Mouse (Mus musculus) left cerebral cortex, postnatal 4 days (tissue): ENCODE results near the gene Lsm3. TPM values are rescaled to one million over a fixed set of nuclear protein-coding genes. Genes with fewer than 3 reads are reported as not detected.

ENCODE experiments used
- DNase-seq: peaks from one replicate; pipeline ENCODE4 v3.0.0-alpha.2; 2022
- intact Hi-C: fragments of 180-260 bp; cut with DNase I; formaldehyde crosslinking; loops from one replicate; pipeline ENCODE4 v1.15.1; 2025
- total RNA-seq, 2 experiments: library from RNA; stranded (reverse); gene quantifications; 2 replicates each; pipeline ENCODE4 v1.2.3; 2021

Gene Lsm3
- total RNA-seq, 2 experiments from 2014 or later, result 54.4 to 62.2 TPM

DNA sequence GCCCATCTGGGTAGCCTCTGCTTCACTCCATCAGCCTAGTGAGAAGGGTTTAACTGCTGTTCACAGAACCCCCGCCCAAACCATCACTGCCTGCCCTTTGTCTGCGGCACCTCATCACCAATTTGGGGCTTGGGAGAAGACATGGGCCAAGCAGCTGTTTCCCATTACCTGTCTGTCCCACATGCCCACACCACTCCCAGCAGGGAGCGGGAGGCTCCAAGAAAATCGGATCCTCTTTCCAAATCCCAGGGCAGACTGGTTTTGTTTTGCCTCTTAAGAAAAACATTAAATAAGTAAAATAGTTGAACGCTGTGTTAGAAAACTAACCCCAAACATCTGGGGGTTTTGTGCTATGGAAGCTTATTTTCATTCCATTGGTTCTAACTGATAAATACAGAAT lies 33.9 kb downstream of the Lsm3 start:
- intact Hi-C loops, result no loop called here

DNA sequence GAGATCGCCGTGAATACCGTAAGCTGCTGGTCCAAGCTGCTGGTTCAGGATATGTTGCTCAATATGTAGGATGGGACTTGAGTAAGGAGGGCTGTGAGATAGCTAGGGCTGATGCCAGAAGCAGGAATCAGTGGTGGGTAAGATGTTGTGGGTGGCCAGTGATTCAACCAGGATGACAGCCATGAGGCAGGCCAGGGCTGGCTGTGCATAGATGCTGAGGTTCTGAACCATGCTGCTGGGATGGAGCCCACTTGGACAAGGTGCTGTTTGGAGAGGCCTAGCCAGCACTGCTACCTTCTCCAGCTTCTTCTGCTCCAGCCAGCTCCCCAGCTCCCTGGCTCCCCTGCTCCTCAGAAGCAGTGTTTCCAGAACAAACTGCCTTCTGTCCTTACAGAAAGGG lies 35.9 kb downstream of the Lsm3 start:
- intact Hi-C loops, result no loop called here

More for the DNA sequence above, 33.9 kb downstream of the Lsm3 start:
- DNase-seq, result no peak

DNA sequence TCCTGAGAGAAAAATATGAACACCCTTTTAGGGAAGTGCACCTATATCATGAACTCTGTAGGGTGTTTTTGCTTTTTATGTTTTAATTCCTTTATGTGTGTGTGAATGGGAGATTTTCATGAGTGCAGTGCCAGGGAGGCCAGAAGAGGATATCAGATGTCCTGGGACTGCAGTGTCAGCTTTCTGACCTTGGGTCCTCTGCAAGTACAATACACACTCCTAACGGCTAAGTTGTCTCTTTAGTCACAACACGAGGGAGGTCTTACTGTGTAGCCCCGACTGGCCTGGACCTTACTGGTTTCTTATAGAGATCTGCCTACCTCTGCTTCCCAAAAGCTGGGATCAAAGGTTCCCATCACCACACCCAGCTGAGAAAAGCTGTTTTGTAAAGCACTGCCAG lies 37.0 kb downstream of the Lsm3 start:
- intact Hi-C loops, result no loop called here
- no peak for DNase-seq

More for the DNA sequence above, 35.9 kb downstream of the Lsm3 start:
- no peak for DNase-seq

DNA sequence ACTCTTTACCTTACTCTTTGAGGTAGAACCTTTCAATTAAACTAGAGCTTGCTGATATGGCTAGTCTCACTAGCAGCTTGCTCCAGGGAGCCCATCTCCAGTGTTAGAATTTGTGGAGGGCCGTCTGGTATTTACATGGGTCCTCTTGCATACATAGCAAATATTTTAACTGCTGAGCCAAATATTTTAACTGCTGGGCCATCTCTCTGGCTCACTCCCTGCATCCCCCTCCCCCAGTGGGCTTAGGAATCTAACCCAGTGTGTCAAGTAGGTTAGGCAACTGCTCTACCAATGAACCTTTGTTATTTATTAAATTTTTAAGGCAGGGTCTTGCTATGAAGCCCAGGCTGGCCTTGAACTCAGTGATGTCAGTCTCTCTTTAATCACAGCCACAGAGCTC lies 42.8 kb downstream of the Lsm3 start:
- intact Hi-C loops, result no loop called here
- no peak for DNase-seq

DNA sequence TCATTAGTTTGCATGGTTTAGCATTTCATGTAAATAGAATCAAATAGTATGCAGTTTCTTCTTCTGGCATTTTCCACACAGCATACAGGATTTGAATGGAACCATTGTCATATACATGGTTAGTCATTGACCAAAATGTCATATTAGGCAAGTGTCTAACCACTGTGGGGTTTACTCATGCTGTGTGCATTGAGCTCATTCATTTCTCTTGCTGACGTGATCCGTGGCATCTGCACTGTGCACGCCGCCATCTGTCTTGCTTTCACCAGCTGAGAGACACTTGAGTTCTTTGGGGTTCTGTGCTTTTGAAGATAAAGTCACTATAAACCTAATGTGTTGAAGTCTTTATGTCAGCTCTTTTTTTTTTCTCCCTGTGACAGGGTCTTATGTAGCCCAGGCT lies 43.6 kb downstream of the Lsm3 start:
- DNase-seq, result peak; percentile 15
- intact Hi-C loops, result no loop called here

DNA sequence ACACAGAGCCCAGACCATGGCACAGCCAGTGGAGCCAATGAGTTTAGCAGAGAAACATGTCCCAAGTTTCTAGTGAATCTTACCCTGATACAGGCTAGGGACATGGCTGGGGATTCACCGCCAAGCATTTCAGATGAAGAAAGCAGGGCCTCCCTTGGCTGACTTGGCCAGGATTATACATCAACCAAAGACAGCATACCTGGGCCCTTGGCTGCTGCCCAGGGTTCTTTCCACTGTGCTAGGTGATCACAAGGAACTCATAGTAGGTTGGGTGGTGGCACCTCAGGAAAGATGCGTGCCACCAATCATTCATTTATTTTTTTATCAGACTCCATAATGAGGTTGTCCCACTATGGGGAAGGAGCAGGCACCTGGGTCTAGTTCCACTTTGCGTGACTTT lies 44.5 kb downstream of the Lsm3 start:
- intact Hi-C loops, result no loop called here
- DNase-seq, result no peak

DNA sequence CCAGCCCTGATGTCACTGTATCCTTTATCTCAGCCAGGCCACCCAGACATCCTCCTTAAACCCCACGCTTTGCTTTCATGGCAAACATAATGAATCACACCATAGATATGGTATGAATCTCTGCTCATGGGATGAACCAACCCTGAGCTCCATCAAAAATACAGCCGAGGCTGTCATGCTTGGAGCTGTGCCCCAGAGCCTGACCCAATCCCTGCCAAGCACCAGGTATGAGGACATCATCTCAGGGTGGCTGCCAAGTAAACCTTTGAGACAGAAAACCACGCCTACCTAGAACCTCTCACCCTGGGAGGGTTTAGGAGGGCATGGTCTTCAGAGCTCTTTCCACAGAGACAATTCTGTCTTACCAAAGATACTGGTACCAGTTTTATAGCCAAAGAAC lies 47.3 kb downstream of the Lsm3 start:
- intact Hi-C loops, result no loop called here
- peak; percentile 24 for DNase-seq

DNA sequence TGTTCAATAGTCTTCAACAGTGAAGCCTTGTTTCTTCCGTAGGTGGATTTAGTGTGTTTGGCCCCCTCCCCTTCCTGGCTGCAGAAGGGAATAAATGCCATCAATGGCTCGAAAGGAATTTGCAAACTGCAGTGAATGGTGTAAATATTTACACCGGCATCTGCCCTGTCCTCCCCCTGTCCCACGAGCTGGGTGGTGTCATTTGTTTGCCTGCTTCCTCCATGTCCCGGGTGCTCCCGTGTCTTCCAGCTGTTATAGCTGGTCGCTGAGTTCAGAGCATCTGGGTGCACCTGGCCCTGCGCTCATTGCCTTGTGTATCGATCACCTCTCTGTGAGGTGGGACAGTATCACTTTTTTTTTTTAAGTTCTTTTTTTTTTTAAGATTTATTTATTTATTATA lies 50.7 kb downstream of the Lsm3 start:
- DNase-seq, result no peak
- intact Hi-C loops, result no loop called here

Other genes with a start within 250 kb of the Lsm3 start
- gene Wnt7a, start 104.6 kb upstream of the Lsm3 start, total RNA-seq, result 10 to 100 TPM; 18.1 to 21.7 TPM
- 10 to 100 TPM; 18.8 to 21.5 TPM for gene Chchd4, start 42.4 kb upstream of the Lsm3 start, total RNA-seq
- 10 to 100 TPM; 38.5 to 46.8 TPM for gene Tmem43, start 42.2 kb upstream of the Lsm3 start, total RNA-seq
- gene Xpc, start within 50 bp of the Lsm3 start, total RNA-seq, result 10 to 100 TPM; 13.1 to 14.1 TPM
- 100 to 1,000 TPM; 214 to 227 TPM for gene Slc6a6, start 168.1 kb downstream of the Lsm3 start, total RNA-seq